Mouse (Mus musculus) ovary, postnatal 36 days (tissue): ENCODE data around the gene Ppard.

Experiments
- DNase-seq: peaks from one replicate; pipeline ENCODE4 v3.0.0; 2022; ENCODE audit warnings: low spot score, mixed read lengths

The Ppard gene

DNA sequence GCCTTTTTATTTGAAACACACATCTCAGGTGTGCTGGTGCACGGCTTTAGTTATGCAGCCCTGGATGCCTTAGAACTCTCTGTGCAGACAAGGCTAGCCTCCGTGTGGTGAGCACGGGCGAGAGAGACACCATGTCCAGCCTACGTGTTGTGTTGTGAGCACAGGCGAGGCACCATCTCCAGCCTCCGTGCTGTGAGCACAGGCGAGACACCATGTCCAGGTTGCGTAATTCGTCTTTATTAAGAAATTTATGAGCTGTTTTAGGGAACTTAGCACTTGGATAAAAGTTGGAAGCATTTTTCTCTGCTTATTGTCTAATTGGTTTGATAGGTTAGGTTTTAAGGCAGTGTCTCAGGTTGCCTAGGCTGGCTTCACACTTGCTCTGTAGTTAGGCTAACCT, 50.7 kb downstream of the Ppard start:
- no peak for DNase-seq

DNA sequence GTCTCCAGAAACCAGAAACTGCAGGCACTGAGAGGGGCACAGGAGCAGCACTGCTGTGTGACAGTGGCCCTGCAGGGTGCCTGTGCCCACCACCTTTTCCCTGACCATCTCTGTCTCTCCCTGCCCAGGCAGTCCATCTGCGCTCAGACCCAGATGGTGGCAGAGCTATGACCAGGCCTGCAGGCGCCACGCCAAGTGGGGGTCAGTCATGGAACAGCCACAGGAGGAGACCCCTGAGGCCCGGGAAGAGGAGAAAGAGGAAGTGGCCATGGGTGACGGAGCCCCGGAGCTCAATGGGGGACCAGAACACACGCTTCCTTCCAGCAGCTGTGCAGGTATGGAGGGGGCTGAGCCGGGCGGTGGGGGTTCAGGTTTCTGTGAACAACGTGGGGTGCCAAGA, 53.6 kb downstream of the Ppard start:
- DNase-seq: no peak

- DNase-seq: no peak
These were observed 54.5 kb downstream of the Ppard start for GRCm38 (mm10) chr17:28286964-28287363.

GRCm38 (mm10) chr17:28287578-28287977, 55.1 kb downstream of the Ppard start:
- DNase-seq: no peak

GRCm38 (mm10) chr17:28287980-28288379, 55.5 kb downstream of the Ppard start:
- no peak for DNase-seq

DNA sequence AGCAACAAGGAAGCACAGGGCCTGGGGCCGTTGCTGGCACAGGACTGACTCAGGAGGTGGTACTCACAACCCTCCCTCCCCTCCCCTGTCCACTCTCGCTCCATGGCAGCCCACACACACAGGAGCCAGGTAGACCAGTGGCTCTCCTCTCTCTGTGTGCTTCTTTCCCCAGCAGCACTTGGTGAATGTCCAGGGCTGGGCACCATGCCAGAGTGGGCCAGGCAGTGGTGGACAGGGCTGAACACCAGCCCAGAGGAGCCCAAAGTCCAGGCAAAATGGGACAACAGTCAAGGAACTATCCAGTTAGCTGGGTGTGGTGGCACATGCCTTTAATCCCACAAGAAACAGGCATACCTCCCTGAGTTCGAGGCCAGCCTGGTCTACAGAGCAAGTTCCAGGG, 57.8 kb downstream of the Ppard start:
- DNase-seq: peak; percentile 73

- DNase-seq: no peak
These were observed 58.2 kb downstream of the Ppard start for GRCm38 (mm10) chr17:28290671-28291070.

GRCm38 (mm10) chr17:28291346-28291745, 58.8 kb downstream of the Ppard start:
- no peak for DNase-seq

DNA sequence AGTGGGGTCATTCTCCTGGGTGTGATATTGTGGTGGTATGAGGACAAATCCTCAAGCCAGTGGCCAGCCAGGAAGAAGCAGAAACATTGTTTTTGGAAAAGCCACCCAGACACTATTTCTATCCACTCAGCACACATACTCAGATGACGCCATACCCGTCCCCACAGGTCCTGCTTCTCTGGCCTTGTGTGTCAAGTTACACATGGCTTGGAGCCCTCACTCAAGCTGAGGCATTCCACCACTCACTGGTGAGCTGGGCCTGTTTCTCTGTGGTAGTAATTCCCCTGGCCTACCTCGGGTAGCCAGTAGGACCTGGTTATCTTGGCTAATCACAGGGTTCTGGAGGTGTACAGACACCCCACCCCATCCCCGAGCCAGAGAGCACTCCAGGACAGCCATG, 61.2 kb downstream of the Ppard start:
- DNase-seq: no peak

- no peak for DNase-seq
These were observed 62.2 kb downstream of the Ppard start for GRCm38 (mm10) chr17:28294449-28295333.

DNA sequence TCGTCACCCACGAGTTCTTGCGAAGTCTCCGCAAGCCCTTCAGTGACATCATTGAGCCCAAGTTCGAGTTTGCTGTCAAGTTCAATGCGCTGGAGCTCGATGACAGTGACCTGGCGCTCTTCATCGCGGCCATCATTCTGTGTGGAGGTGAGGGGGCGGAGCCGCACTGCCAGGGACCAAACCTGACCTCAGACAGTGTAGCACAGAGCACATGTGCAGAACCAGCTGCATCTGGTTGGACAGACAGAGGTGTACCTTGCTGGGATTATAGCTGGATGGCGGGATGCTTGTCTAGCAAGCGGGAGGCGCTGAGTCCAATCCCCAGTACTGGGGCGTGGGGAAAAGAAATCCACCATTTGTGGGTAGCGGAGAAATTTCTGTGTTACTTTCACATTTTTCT, 66.4 kb downstream of the Ppard start:
- no peak for DNase-seq

GRCm38 (mm10) chr17:28299669-28300320, 67.3 kb downstream of the Ppard start:
- DNase-seq: no peak

GRCm38 (mm10) chr17:28300323-28300722, 67.8 kb downstream of the Ppard start:
- no peak for DNase-seq

- DNase-seq: no peak
These were observed 68.3 kb downstream of the Ppard start for GRCm38 (mm10) chr17:28300850-28301249.

DNA sequence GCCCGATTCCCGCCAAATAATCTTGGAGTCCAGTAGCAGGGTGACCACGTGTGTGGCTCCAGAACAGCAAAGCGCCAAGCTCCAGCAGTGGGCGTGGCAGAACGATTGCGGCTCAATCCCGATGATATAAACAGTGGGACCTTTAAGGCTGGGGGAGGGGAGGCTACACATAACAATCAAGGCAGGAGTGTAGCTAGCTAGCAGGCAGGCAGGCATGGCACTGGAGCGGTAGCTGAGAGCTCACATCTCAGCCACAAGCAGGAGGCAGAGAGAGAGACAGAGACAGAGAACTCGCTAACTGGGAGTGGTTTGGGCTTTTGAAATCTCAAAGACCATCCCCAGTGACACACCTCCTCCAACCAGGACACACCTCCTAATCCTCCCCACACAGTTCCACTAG, 72.7 kb downstream of the Ppard start:
- DNase-seq: no peak

GRCm38 (mm10) chr17:28308297-28309195, 76.0 kb downstream of the Ppard start:
- peak; percentile 82 for DNase-seq

DNA sequence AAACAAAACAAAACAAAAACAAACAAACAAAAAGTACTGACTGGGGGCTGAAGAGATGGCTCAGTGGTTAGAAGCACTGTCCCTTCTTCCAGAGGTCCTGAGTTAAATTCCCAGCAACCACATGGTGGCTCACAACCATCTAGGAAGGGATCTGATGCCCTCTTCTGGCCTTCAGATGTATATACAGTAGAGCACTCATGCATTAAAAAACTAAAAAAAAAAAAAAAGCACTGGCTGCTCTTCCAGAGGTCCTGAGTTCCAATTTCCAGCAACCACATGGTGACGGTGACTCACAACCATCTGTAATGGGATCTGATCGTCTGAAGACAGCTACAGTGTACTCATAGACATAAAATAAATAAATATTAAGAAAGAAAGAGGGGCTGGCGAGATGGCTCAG, 78.3 kb downstream of the Ppard start:
- DNase-seq: no peak

DNA sequence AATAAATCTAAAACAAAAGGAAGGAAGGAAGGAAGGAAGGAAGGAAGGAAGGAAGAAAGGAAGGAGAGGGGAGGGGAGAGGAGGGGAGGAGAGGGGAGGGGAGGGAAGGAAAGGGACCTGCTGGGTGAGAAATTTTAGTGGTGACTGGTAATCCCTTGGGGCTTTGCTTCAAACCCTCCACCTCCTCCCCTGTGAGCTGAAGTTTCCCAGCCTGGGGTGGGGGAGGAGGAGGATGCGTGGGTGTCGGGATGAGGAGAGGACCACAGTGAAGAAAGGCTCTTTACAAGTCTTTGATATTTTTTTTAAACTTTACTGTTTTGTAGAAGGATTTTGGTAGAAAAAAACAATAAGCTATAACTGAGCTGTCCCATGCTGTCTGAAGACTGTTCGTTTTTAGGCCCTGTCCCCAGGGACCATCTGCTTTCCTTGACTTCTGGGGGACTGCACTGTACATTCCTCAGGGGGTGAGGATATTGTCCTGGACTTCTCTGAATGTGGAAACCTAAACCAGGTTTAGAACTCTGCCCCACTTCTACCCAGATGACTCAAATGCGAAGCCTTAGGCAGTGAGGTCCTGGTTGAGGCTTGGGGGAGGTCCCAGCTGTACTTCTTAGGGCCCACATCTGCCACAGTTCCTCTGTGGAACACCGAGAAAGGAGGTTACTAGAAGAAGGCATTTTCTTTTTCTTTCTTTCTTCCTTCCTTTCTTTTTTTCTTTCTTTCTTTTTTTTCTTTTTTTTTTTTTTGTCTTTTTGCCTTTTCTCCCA, 79.0 kb downstream of the Ppard start:
- DNase-seq: no peak

GRCm38 (mm10) chr17:28312232-28313211, 80.0 kb downstream of the Ppard start:
- no peak for DNase-seq

DNA sequence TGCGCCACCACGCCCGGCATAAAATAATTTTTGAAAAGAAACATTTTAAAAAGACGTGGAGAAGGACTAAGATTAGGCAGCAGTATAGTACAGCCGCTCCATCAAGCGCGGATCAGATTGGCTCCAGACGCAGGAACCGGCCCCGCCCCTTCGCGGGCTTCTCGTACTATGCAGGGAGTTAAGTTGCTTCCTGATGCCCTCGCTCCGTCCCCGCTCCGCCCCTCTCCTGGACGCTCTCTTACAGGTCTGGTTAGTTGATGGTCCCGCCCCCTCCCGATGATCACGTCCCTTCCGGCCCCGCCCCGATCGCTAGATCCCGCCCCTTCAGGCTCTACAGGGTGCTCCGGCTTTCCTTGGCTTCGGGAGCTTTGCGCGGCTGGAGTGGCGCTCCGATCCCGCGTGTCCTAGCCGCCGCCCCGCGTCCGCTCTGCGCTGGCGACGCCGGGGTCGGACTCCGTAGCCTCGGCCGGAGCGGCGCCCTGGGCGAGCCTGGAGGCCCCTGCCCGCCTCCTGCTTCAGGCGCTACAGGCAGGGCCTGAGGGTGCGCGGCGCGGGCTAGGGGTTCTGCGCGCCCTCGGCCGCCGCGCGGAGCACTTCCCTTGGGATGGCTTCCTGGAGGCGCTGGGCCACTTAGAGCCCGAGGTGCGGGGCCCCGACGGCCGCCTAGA, 80.8 kb downstream of the Ppard start, which contains the start of gene Fance:
Gene Fance (plus strand): TSS at position 308 of the 668 bp plus-strand sequence.
- DNase-seq: peak; percentile 94
